Mouse (Mus musculus): ENCODE measurements around the gene Vangl1.
A peak's percentile ranks its signal among the peaks of the same experiment; 100 is the strongest.

- TF ChIP-seq CTCF (IDR thresholded peaks at IDR 0.05; ENCODE audit: control insufficient read depth, insufficient read depth, insufficient read length) (no peak), MYOD1 (IDR thresholded peaks at IDR 0.05; ENCODE audit: control insufficient read depth, insufficient read length, low read depth) (peak; percentile 85), CEBPB (IDR thresholded peaks at IDR 0.05; ENCODE audit: low read depth) (no peak), USF1 (IDR thresholded peaks at IDR 0.05; ENCODE audit: low read depth) (no peak)
These were observed 6.8 kb upstream of the Vangl1 start for GRCm38 (mm10) chr3:102211340-102211739.
